Mouse (Mus musculus) spleen, adult 2 months (tissue): ENCODE data around the gene Arhgef3. TPM values are rescaled to one million over a fixed set of nuclear protein-coding genes. Genes with fewer than 3 reads are reported as not detected.

Experiments
- DNase-seq, 2 experiments: peaks; one replicate each; pipeline versions ENCODE4 v3.0.0 to v3.0.0-alpha.2; 2012 to 2021; ENCODE audit warnings: low spot score in 2 of 2, low read depth in 1 of 2
- H3K27ac ChIP-seq: fragments of 200-500 bp; 2 replicates; pipeline ENCODE4 v1.5.1; 2012; ENCODE audit warnings: low read length, inconsistent platforms; ENCODE audit not compliant: insufficient read depth
- H3K27me3 ChIP-seq: fragments of 200-500 bp; 2 replicates; pipeline ENCODE4 v1.6.1; 2012; ENCODE audit warnings: mild to moderate bottlenecking, moderate library complexity, low read length, inconsistent platforms; ENCODE audit not compliant: control insufficient read depth, insufficient read depth
- H3K36me3 ChIP-seq: fragments of 200-500 bp; 2 replicates; pipeline ENCODE4 v1.6.1; 2012; ENCODE audit warnings: mild to moderate bottlenecking, low read length, inconsistent platforms; ENCODE audit not compliant: control insufficient read depth, insufficient read depth
- H3K4me1 ChIP-seq: fragments of 200-500 bp; 2 replicates; pipeline ENCODE4 v1.6.1; 2011; ENCODE audit warnings: inconsistent platforms; ENCODE audit not compliant: control insufficient read depth, insufficient read depth, insufficient read length
- H3K4me3 ChIP-seq: fragments of 200-500 bp; 2 replicates; pipeline ENCODE4 v1.5.1; 2011; ENCODE audit warnings: mild to moderate bottlenecking, inconsistent platforms; ENCODE audit not compliant: insufficient read depth, insufficient read length; ENCODE audit errors: extremely low read depth
- CTCF ChIP-seq: fragments of 200-500 bp; IDR thresholded peaks from 2 replicates; pipeline ENCODE4 v1.5.1; 2011; ENCODE audit warnings: mild to moderate bottlenecking, inconsistent platforms; ENCODE audit not compliant: insufficient read depth, insufficient read length, insufficient replicate concordance; ENCODE audit errors: extremely low read depth
- POLR2A ChIP-seq: fragments of 200-500 bp; IDR thresholded peaks from 2 replicates; pipeline ENCODE4 v1.6.1; 2011; ENCODE audit warnings: low read depth, low read length, inconsistent platforms
- WGBS: fragments of 180-500 bp; shearing (Covaris S2); methylation state at CpG from one replicate; pipeline ENCODE4 v1.1.7; 2018; 5-methylcytosine and 5-hydroxymethylcytosine counted together
- polyA plus RNA-seq: library from polyadenylated mRNA; depleted of rRNA; stranded (reverse); fragments of >200 nt; gene quantifications from 2 replicates; pipeline ENCODE4 v1.2.3, GENCODE M21; 2012

Gene Arhgef3
- polyA plus RNA-seq, 1 experiment: 21.1 TPM

- H3K4me3 ChIP-seq: no peak overlapping the region
- H3K36me3 ChIP-seq: no peaks in the 10 kb centered on the region
- H3K27ac ChIP-seq: peak overlapping the region; percentile 38
- 38% methylated on average over 4 of the region's 4 CpGs for WGBS
- H3K4me1 ChIP-seq: peaks cover 37% of the 10 kb centered on the region; the same call in 1 of the 2 replicates
- TF ChIP-seq POLR2A: no peak
- DNase-seq: no peak
- H3K27me3 ChIP-seq: no peaks in the 10 kb centered on the region
Measured at GRCm38 (mm10) chr14:27234270-27234840, 119.7 kb downstream of the Arhgef3 start.

- H3K4me3 ChIP-seq: no peak overlapping the region
- H3K27me3 ChIP-seq: no peaks in the 10 kb centered on the region
- peaks cover 22% of the 10 kb centered on the region; the same call in 1 of the 2 replicates for H3K4me1 ChIP-seq
- 0 out of 2 replicates have a peak overlapping the region, but pooled peaks have one; percentile 32 for H3K27ac ChIP-seq
- H3K36me3 ChIP-seq: no peaks in the 10 kb centered on the region
- 34% methylated on average over 6 of the region's 6 CpGs for WGBS
- no peak for TF ChIP-seq POLR2A
- DNase-seq: no peak
Measured at GRCm38 (mm10) chr14:27235897-27236553, 121.3 kb downstream of the Arhgef3 start.

- H3K27ac ChIP-seq: peak overlapping the region; percentile 74
- TF ChIP-seq CTCF (no peak), POLR2A (peak; percentile 21; the same call in 1 of the 2 replicates)
- H3K4me3 ChIP-seq: peak overlapping the region; percentile 67
- no peaks in the 10 kb centered on the region for H3K27me3 ChIP-seq
- H3K4me1 ChIP-seq: peaks cover 18% of the 10 kb centered on the region; the same call in 1 of the 2 replicates
- 4% methylated on average over 12 of the region's 12 CpGs for WGBS
- peak in 1 of 2 experiments; percentile 60 for DNase-seq
- no peaks in the 10 kb centered on the region for H3K36me3 ChIP-seq
Measured at GRCm38 (mm10) chr14:27237522-27238187, 123.0 kb downstream of the Arhgef3 start.

- Histone ChIP-seq H3K36me3 (no peaks in the 10 kb centered on the region), H3K27ac (peak overlapping the region; percentile 74), H3K4me3 (peak overlapping the region; percentile 67), H3K27me3 (no peaks in the 10 kb centered on the region), H3K4me1 (peaks cover 14% of the 10 kb centered on the region; the same call in 1 of the 2 replicates)
- no peak for TF ChIP-seq CTCF
- TF ChIP-seq POLR2A: no peak
- WGBS: 36% methylated on average over 8 of the region's 8 CpGs
- no peak for DNase-seq
Measured at GRCm38 (mm10) chr14:27238600-27239118, 124.0 kb downstream of the Arhgef3 start.

- peaks cover 11% of the 10 kb centered on the region; the same call in 1 of the 2 replicates for H3K4me1 ChIP-seq
- TF ChIP-seq POLR2A: no peak
- TF ChIP-seq CTCF: no peak
- WGBS: 80% methylated on average over 3 of the region's 3 CpGs
- H3K4me3 ChIP-seq: no peak overlapping the region
- no peaks in the 10 kb centered on the region for H3K36me3 ChIP-seq
- H3K27me3 ChIP-seq: no peaks in the 10 kb centered on the region
- no peak overlapping the region for H3K27ac ChIP-seq
- no peak for DNase-seq
Measured at GRCm38 (mm10) chr14:27239551-27240091, 124.9 kb downstream of the Arhgef3 start.

- Histone ChIP-seq H3K36me3 (no peaks in the 10 kb centered on the region), H3K4me1 (peaks cover under 1% of the 10 kb centered on the region; the same call in 1 of the 2 replicates), H3K27me3 (no peaks in the 10 kb centered on the region), H3K27ac (no peak overlapping the region), H3K4me3 (no peak overlapping the region)
- DNase-seq: no peak
- 91% methylated on average over 8 of the region's 8 CpGs for WGBS
- TF ChIP-seq POLR2A: no peak
- TF ChIP-seq CTCF: no peak
Measured at GRCm38 (mm10) chr14:27242253-27242652, 127.6 kb downstream of the Arhgef3 start.

GRCm38 (mm10) chr14:27242769-27243168, 128.1 kb downstream of the Arhgef3 start:
- Histone ChIP-seq H3K36me3 (no peaks in the 10 kb centered on the region), H3K27me3 (no peaks in the 10 kb centered on the region), H3K27ac (no peak overlapping the region), H3K4me1 (no peaks in the 10 kb centered on the region; the same call in 1 of the 2 replicates), H3K4me3 (no peak overlapping the region)
- DNase-seq: no peak
- no peak for TF ChIP-seq CTCF
- TF ChIP-seq POLR2A: no peak
- WGBS: 77% methylated on average over 2 of the region's 2 CpGs
